Mouse (Mus musculus): ENCODE data around the gene Zfp541.

The Zfp541 gene

DNA sequence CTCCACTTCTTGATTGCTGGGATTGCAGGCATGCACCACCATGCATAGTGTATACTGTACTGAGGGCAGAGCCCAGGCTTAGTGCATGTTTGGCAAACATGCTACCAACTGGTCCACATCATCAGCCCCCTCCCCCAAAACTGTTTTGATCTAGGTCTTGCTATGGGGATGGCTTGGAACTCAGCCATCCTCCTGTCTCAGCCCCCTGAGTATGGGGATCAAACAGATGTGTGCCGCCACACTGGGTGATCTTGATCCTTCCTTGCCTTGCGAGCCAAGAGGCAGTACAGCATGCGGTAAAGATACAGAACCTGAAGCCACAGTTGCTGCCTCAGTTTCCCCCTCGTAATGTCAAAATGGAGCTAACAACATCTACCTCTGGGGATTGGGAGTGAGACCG lies 67.3 kb downstream of the Zfp541 start:
- DNase-seq (ENCODE audit: low spot score): no peak

DNA sequence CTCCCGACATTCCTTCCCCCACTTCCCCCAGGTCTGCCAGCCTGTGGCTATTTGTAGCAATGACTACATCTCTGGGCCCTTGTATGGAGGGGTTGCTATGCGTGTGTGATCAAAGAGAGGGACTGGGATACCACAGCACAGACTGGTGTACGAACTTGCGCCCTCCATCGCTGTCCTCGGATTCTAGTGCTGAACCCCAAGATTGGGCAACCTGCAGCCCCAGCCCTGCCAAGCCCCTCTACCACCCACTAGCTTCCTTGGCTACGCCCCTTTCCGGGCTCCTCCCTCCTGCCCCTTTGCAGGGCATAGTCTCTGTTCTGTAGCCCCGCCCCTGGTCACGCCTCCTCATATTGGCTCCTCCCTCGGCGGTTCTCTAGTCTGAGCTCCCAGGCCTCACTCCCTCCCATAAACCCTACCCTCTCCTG lies 67.8 kb downstream of the Zfp541 start, which contains the start of gene Slc8a2:
Gene Slc8a2, plus strand, starts transcription at position 406 of the 425 bp plus-strand sequence.
- DNase-seq (ENCODE audit: low spot score): peak; percentile 39

DNA sequence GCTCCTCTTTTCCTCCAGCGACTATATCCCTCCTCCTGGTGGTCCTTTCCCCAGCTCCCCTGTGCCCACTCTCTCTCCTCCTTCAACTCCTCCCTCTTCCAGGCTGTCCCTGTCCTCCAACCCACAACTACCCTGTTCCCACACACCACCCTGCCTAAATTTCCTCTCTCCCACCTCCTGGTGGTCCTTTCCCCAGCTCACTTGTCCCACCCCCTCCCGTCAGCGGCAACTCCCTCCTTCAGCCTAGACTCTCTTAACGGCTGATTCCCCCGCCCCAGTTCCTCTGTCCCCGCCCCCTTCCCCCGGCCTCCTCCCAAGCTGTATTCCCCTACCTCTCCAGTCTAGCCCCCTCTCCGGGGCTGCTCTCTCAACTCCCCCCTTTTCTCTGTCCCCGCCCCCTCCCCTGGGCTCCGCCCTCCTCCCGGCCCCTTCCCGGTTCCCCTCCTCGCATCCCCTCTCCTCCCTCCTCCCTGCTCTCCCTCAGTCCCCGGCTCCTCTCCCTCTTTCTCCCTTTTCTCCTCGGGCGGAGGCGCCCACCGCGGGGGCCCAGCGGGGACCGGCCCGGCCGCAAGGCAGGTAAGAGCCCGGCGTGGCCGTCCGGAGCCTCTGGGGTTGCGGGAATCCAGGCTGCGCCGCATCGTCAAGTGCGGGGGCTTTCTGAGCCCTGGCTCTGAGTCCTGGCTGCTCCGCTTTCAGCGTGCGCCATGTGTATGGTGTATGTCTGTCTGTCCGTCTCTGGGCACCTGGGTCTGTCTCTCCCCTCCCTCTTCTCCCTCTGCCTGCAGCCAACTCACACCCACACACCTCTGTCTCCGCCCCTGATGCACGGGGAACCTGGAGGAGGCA lies 68.5 kb downstream of the Zfp541 start:
- DNase-seq (ENCODE audit: low spot score): no peak

DNA sequence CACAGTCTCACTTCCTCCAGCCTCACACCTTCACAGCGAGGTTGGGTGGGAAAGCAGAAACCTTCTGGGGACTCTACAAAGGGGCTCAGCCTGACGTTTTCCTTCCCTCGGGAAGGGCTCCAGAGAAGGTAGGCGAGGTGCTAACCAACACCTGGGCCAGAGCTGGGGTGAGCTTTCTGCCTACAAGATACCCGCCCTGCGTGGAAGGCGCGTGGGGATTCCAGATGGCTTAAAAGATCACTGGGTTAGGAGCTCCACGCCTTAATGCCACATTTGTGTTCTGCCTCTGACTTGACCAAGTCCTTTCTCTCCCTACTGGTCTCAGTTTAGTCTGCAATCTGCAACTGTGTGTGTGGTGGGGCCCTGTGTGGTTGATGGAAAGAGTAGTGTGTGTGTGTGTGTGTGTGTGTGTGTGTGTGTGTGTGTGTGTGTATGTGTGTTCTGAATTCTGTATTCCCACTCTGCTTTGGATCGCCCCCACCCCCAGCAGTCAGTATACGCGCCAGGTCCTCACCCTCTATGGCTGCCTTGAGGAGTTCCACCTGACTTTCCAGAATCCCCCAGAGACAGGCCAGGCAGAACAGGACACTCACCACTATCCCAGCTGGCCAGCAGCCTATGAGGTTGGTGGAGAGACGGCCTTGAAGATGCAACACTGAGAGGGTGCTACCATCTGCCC lies 69.5 kb downstream of the Zfp541 start:
- DNase-seq (ENCODE audit: low spot score): no peak

DNA sequence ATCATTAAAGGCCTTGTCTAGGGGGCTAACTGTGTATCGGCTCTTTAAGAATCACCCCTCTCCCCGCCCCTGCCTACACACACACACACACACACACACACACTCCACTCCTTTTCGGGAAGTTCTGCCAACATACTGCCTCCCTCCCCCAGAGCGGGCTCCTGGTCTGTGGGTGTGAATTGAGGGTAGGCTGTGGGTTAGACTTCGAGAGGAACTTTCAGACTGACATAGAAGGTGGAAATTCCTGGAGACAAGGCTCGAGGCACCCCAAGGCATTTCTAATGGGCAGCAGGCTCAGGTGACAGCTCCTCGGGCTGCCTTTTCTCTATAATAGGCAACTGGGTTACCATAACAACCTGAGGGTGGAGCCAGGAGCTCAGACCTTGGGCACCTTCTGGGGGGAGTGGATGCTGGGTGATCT lies 70.6 kb downstream of the Zfp541 start:
- DNase-seq (ENCODE audit: low spot score): no peak

DNA sequence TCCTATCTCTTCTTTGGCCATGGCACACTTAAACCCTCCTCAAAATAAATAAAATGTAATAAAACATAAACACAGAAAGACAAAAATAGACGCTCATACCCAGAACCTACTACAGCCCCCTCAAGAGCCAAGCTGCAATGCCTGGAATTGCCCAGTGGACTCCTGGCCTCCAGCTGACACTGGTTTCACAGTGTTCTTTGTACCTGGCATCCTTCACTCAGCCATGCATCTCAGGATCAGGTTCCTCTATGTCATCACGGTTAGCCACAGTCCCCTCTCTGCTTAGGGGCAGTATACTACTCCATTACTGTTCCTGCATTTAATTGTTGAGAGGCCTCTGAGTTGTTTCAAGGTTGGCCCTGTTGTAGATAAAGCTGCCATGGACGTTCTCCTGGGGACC lies 71.3 kb downstream of the Zfp541 start:
- no peak for DNase-seq (ENCODE audit: low spot score)

DNA sequence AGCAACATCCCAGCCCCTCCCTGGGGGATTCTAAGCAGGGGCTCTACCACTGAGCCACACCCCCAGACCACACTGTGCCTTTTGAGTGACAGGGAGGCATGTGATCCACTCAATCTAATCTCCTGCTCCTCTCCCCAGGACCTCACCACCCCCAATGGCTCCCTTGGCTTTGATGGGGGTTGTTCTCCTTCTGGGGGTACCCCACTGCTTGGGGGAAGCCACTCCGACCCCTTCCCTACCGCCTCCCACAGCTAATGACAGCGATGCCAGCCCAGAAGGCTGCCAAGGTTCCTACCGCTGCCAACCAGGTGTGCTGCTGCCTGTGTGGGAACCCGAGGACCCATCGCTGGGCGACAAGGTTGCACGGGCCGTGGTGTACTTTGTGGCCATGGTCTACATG lies 72.1 kb downstream of the Zfp541 start:
- no peak for DNase-seq (ENCODE audit: low spot score)

DNA sequence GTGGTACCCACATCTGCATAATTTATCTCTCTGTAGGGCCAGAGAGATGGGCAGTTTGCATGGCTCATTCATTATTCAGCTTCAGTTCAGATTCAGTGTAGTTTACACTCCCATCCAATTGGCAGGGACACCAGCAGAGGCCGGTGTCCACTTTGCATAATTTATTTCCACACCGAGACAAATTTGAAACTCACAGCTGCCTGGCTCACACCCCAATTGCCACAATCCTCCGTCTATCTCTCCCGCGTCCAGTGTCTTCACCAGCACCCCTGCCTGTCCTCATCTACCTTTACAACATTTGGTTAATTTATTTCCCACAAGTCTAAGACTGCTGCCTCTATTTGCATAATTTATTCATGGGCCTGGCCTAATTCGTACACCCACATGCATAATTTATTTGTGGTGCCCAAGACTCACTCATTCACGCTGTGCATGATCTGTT lies 73.4 kb downstream of the Zfp541 start:
- no peak for DNase-seq (ENCODE audit: low spot score)
